Mouse (Mus musculus) midbrain, embryonic 15.5 days (tissue): Measurements from ENCODE around the gene Zfp600. TPM values are rescaled to one million over a fixed set of nuclear protein-coding genes. Genes with fewer than 3 reads are reported as not detected.

Experiments used
- polyA plus RNA-seq: library from polyadenylated mRNA; unstranded; fragments of >200 nt; fragmentation: Nextera tagmentation; extraction: Ambion mirVana; gene quantifications from 2 replicates; pipeline ENCODE4 v1.2.1, GENCODE M21; 2015

Gene Zfp600
- polyA plus RNA-seq, 1 experiment from 2014 or later: not detected

Other genes starting within 250 kb of the Zfp600 start
- not detected in 2 replicates for gene Zfp987, start 59.5 kb upstream of the Zfp600 start, polyA plus RNA-seq